Mouse (Mus musculus) limb, embryonic 15.5 days (tissue): ENCODE measurements around the gene Tekt5. TPM values are rescaled to one million over a fixed set of nuclear protein-coding genes. Genes with fewer than 3 reads are reported as not detected.

Experiments
- ATAC-seq: fragments of 200-750 bp; cut with Nextera tagmentation; 2 replicates; pipeline ENCODE4 v1.8.0; 2017; ENCODE audit warnings: low read depth, moderate TSS enrichment; ENCODE audit not compliant: insufficient number of reproducible peaks, low FRiP score, low TSS enrichment
- H3K27ac ChIP-seq: fragments of 300-500 bp; sonication (generic); 2 replicates; pipeline ENCODE4 v1.5.1; 2015; ENCODE audit warnings: moderate library complexity, mild to moderate bottlenecking, inconsistent platforms
- H3K27me3 ChIP-seq: fragments of 300-500 bp; sonication (generic); 2 replicates; pipeline ENCODE4 v1.6.1; 2015; ENCODE audit warnings: inconsistent platforms
- H3K36me3 ChIP-seq: fragments of 300-500 bp; sonication (generic); 2 replicates; pipeline ENCODE4 v1.6.1; 2015; ENCODE audit warnings: inconsistent platforms
- H3K4me1 ChIP-seq: fragments of 300-500 bp; sonication (generic); 2 replicates; pipeline ENCODE4 v1.6.1; 2015; ENCODE audit warnings: inconsistent platforms
- H3K4me2 ChIP-seq: fragments of 300-500 bp; sonication (generic); 2 replicates; pipeline ENCODE4 v1.6.1; 2015; ENCODE audit warnings: mild to moderate bottlenecking, inconsistent platforms
- H3K4me3 ChIP-seq: fragments of 300-500 bp; sonication (generic); 2 replicates; pipeline ENCODE4 v1.5.1; 2015; ENCODE audit warnings: mild to moderate bottlenecking, inconsistent platforms
- H3K9ac ChIP-seq: fragments of 300-500 bp; sonication (generic); 2 replicates; pipeline ENCODE4 v1.6.1; 2015; ENCODE audit warnings: inconsistent platforms
- H3K9me3 ChIP-seq: fragments of 300-500 bp; sonication (generic); 2 replicates; pipeline ENCODE4 v1.6.1; 2016; ENCODE audit warnings: inconsistent platforms
- WGBS: fragments of 180-500 bp; shearing (Covaris S2); methylation state at CpG from one replicate; pipeline ENCODE4 v1.1.7; 2015; 5-methylcytosine and 5-hydroxymethylcytosine counted together
- polyA plus RNA-seq: library from polyadenylated mRNA; unstranded; fragments of >200 nt; fragmentation: Nextera tagmentation; extraction: Ambion mirVana; gene quantifications from 2 replicates; pipeline ENCODE4 v1.2.1, GENCODE M21; 2015

Tekt5 gene
- polyA plus RNA-seq: 1.6 and 2.7 TPM in 2 replicates

DNA sequence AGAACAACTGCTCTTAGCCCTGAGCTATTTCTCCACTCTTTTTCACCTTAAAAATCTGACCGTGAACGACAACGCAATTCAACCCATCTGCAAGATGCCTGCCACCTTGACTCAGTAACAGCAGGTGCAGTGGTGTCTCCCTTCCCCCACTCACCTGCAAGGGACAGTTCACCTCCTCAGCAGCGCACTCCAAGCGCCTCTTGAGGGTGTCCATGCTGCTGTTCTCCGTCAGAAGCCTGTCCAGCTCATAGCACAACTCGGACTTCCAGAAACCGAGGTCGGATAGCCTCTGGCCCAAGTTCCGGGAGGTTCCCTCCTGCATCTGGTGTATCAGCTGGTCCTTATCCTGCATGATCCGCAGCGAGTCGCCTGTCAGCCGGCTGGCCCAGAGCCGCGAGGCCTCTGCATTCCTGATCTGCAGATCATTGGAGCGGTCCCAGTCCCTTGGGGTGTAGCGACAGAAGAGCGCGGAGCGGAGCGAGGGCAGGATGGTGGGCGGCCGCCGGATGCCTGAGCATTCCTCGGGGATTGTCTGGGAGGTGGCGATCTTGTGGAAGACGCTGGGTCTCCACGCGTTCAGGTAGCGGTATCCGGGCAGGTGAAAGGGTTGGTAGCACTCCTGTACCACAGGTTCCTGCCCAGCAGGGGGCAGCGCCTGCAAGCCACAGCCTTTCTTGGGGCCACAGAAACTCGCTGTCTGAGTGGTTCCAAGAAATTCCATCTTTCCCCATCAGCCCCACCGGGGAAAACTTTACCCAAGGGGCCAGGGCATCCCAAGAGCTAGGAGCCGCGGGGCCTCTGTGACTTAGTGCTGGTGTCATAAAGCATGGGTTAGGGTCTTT lies at the start of gene Tekt5:
Gene Tekt5, minus strand, starts transcription at position 792 of the 842 bp plus-strand sequence.
- 6% methylated on average over 37 of the region's 37 CpGs for WGBS
- H3K27me3 ChIP-seq: peaks cover 15% of the 10 kb centered on the region
- H3K4me1 ChIP-seq: peaks cover 8% of the 10 kb centered on the region
- H3K4me2 ChIP-seq: peak within 1 kb of the TSS; percentile 49
- no peaks in the 10 kb centered on the region for H3K9me3 ChIP-seq
- H3K27ac ChIP-seq: no peak within 1 kb of the TSS
- no peaks in the 10 kb centered on the region for H3K36me3 ChIP-seq
- H3K9ac ChIP-seq: no peak within 1 kb of the TSS
- no peak for ATAC-seq
- peak within 1 kb of the TSS; percentile 25 for H3K4me3 ChIP-seq

DNA sequence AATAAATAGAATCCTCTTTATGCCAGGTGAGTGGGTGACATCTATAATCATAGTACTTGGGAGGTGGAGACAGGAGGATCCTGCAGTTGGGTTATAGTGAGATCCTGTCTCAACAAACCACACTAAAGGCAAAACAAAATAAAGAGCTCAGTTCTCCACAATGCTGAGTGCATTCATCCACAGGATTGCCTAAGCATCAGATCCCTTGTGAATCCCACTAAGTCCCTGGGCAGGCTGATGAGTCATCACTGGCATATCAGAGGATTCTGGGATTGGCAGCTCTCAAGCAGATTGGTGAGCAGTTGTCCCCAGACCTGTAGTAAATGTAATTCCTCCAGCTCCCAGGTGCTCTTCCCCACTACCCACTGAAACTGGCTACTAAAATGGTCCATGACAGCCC lies 48.4 kb upstream of the Tekt5 start:
- no peaks in the 10 kb centered on the region for H3K9me3 ChIP-seq
- H3K9ac ChIP-seq: no peak overlapping the region
- H3K4me1 ChIP-seq: peaks cover 19% of the 10 kb centered on the region
- no peaks in the 10 kb centered on the region for H3K36me3 ChIP-seq
- no peak for ATAC-seq
- no peaks in the 10 kb centered on the region for H3K27me3 ChIP-seq
- H3K27ac ChIP-seq: no peak overlapping the region
- no peak overlapping the region for H3K4me3 ChIP-seq
- H3K4me2 ChIP-seq: no peak overlapping the region

DNA sequence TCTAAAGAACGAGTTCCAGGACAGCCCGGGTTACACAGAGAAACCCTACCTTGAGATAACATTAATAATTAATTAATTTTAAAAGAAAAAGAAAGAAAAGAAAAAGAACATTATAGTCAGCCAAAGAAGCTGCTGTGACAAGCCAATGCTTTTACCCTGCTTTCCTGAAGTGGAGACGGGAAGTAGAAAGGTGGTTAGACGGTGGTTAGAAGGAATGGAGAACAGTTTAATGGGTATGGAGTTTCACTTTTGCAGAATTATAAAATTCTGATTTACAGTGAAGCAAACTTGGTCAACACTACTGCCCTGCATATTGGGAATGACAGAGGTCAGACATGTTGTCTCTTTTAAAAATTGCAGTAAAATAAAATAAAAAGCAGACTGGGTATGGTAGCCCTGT lies 46.5 kb upstream of the Tekt5 start:
- H3K4me1 ChIP-seq: peaks cover 9% of the 10 kb centered on the region
- no peak overlapping the region for H3K9ac ChIP-seq
- WGBS: 84% methylated on average over 4 of the region's 4 CpGs
- no peaks in the 10 kb centered on the region for H3K36me3 ChIP-seq
- no peak overlapping the region for H3K4me2 ChIP-seq
- H3K27me3 ChIP-seq: no peaks in the 10 kb centered on the region
- no peak for ATAC-seq
- H3K9me3 ChIP-seq: no peaks in the 10 kb centered on the region
- H3K27ac ChIP-seq: no peak overlapping the region
- no peak overlapping the region for H3K4me3 ChIP-seq

DNA sequence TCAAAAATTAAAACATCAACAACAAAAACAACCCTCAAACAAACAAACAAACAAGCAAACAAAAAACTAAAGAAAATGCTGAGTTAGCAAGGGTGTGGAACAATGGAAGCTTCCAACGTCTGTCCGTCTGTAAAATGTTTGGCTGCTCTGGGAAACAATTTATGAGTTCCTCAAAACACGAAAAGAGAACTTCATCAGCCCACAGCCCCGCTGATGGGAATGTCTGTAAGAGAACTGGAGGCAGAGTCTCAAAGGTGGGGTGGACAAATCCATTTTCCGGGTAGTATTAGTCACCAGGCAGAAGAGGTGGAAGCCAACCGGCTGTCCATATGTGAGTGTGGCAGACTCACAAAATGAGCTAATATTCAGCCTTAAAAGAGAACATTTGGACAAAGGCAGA lies 46.0 kb upstream of the Tekt5 start:
- no peak overlapping the region for H3K4me3 ChIP-seq
- H3K27ac ChIP-seq: no peak overlapping the region
- H3K9ac ChIP-seq: no peak overlapping the region
- H3K4me1 ChIP-seq: peaks cover 4% of the 10 kb centered on the region
- H3K36me3 ChIP-seq: no peaks in the 10 kb centered on the region
- H3K27me3 ChIP-seq: no peaks in the 10 kb centered on the region
- no peaks in the 10 kb centered on the region for H3K9me3 ChIP-seq
- no peak overlapping the region for H3K4me2 ChIP-seq
- WGBS: 80% methylated on average over 6 of the region's 6 CpGs
- ATAC-seq: no peak

DNA sequence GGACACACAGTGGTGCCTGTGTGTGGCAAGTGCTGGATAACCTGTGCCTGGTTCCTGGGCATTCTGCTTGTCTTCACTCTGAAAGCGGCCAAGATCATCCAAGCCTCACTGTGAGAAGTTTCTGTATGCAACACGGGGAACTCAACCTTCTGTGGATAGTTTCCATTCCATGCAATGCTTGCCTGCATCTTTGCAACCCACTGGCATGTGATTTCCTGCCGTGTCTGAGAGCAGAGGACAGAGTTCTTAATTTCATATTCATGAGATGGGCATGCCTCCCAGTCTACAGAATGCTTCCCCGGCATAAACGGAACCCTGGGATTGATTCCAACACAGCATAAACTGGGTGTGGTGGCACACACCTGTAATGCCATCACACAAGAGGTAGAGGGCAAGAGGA lies 42.8 kb upstream of the Tekt5 start:
- ATAC-seq: no peak
- WGBS: 80% methylated on average over 5 of the region's 5 CpGs
- Histone ChIP-seq H3K9me3 (no peaks in the 10 kb centered on the region), H3K4me1 (no peaks in the 10 kb centered on the region), H3K9ac (no peak overlapping the region), H3K4me3 (no peak overlapping the region), H3K27ac (no peak overlapping the region), H3K36me3 (no peaks in the 10 kb centered on the region), H3K4me2 (no peak overlapping the region), H3K27me3 (no peaks in the 10 kb centered on the region)

DNA sequence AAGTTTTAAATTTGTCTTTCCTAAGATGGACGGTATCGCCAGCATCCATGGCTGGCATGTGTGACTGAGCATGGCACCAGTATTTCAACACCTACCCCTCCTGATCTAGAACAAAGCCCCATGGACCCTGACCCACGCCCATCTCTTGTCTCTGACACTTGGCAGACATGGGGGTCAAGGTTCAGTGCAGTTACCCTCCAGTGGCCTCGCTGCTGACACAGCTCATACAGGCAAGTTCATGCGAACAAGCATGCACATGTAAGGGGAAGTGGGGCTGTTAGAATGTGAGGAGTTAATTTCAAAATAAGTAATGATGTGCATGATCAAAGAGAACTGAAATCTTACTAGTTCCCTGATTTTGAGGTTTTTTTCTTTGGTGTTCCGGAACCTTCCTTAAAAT lies 40.9 kb upstream of the Tekt5 start:
- no peak for ATAC-seq
- Histone ChIP-seq H3K27me3 (no peaks in the 10 kb centered on the region), H3K9ac (no peak overlapping the region), H3K4me2 (no peak overlapping the region), H3K4me1 (no peaks in the 10 kb centered on the region), H3K36me3 (no peaks in the 10 kb centered on the region), H3K9me3 (no peaks in the 10 kb centered on the region), H3K4me3 (no peak overlapping the region), H3K27ac (no peak overlapping the region)
- WGBS: 82% methylated on average over 6 of the region's 6 CpGs

DNA sequence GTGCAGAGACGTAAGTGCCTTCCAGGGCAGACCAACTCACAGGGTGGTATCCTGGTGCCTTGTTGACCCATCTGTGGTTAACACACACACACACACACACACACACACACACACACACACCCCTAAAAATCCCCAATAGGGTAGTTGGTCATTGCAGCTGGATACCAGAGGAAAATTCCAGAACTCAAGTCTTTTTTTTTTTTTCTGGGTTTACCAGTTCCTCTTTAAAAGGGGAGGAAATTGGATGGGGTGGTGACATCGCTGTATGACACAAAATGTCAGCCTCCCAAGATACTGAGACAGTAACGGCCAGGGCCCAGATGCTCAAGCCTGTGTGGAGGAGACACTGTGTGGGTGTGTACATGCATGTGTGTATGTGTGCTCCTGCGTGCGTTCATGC lies 38.1 kb upstream of the Tekt5 start:
- no peaks in the 10 kb centered on the region for H3K36me3 ChIP-seq

DNA sequence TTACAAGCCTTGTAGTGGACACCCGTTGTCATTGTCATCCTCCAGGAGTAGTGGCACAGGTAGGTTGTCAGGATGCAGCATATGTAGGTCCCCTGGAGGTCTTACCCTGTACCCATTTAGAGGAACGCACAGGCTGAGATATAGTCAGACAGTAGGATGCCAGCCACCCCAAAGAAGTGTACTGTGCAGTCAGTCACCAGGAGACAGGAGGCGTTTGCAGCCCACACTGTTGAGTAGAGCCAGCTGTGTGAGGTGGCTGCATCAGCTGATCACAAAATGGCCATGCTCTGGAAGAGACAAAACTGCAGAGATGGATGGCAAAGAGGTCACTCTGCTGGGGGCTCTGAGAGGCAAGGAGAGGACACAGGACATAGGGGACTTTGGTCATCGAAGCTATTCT lies 37.1 kb upstream of the Tekt5 start:
- Histone ChIP-seq H3K4me1 (no peaks in the 10 kb centered on the region), H3K27me3 (no peaks in the 10 kb centered on the region), H3K9ac (no peak overlapping the region), H3K4me2 (no peak overlapping the region), H3K4me3 (no peak overlapping the region), H3K36me3 (peaks cover 2% of the 10 kb centered on the region; the same call in 1 of the 2 replicates), H3K9me3 (no peaks in the 10 kb centered on the region), H3K27ac (no peak overlapping the region)
- no peak for ATAC-seq
- WGBS: 75% methylated on average over 4 of the region's 4 CpGs

More for the DNA sequence above, 38.1 kb upstream of the Tekt5 start:
- H3K9me3 ChIP-seq: no peaks in the 10 kb centered on the region
- no peak overlapping the region for H3K27ac ChIP-seq
- no peaks in the 10 kb centered on the region for H3K4me1 ChIP-seq
- no peaks in the 10 kb centered on the region for H3K27me3 ChIP-seq
- WGBS: 80% methylated on average over 5 of the region's 5 CpGs
- H3K4me3 ChIP-seq: no peak overlapping the region
- no peak overlapping the region for H3K4me2 ChIP-seq
- no peak overlapping the region for H3K9ac ChIP-seq
- no peak for ATAC-seq

DNA sequence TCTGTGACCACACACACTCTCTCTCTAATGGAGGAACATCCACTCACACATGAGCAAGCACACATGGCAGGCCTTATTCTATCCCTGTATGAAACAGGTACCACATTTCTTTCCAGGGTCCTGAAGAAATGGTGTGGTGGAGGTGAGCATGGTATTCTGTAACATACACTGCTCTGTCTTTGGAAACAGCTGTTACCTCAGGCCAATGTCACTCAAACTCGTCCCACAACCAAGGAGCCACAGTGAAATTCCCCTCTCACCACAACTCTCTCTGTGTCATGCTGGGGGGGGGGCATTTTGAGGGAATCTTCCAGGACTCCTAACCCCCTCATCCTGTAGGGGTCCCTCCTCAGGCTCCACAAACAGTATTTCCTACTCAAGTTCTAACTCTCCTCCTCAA lies 36.6 kb upstream of the Tekt5 start:
- Histone ChIP-seq H3K27ac (no peak overlapping the region), H3K9me3 (no peaks in the 10 kb centered on the region), H3K4me1 (no peaks in the 10 kb centered on the region), H3K9ac (no peak overlapping the region), H3K27me3 (no peaks in the 10 kb centered on the region), H3K4me2 (no peak overlapping the region), H3K4me3 (no peak overlapping the region), H3K36me3 (peaks cover 6% of the 10 kb centered on the region)
- ATAC-seq: no peak
- WGBS: 33% methylated on average over 1 of the region's 1 CpGs

DNA sequence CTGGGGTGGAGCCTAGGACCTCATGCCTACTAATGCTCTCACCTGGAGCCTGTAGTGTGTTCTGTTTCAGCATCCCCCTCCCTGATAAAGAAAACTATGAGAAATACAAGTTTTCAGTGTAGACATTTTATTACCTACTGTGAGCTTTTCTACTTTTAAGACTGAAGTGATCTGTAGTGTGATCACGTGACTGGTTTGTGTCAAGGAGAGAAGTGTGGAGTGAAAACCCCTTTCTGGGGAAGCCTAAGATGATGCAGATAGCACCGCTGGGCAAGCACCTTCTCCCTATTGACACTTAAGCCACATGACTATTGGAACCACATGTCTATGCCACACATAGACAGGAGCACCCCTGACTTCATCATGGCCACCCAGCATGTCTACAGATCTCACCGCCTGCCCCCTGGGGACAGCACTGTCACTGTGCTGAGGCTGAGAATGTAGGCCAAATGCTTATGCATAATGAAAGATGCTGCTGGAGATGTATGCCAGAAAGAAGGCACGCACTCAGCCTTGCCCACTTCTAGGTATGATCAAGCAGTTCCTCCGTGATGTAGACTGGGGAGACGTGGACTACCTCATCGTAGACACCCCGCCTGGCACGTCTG lies 25.3 kb upstream of the Tekt5 start:
- 95% methylated on average over 9 of the region's 9 CpGs for WGBS
- ATAC-seq: no peak
- Histone ChIP-seq H3K36me3 (peaks cover 92% of the 10 kb centered on the region), H3K4me2 (no peak overlapping the region), H3K9ac (no peak overlapping the region), H3K9me3 (no peaks in the 10 kb centered on the region), H3K27ac (no peak overlapping the region), H3K4me1 (no peaks in the 10 kb centered on the region), H3K27me3 (no peaks in the 10 kb centered on the region), H3K4me3 (no peak overlapping the region)

DNA sequence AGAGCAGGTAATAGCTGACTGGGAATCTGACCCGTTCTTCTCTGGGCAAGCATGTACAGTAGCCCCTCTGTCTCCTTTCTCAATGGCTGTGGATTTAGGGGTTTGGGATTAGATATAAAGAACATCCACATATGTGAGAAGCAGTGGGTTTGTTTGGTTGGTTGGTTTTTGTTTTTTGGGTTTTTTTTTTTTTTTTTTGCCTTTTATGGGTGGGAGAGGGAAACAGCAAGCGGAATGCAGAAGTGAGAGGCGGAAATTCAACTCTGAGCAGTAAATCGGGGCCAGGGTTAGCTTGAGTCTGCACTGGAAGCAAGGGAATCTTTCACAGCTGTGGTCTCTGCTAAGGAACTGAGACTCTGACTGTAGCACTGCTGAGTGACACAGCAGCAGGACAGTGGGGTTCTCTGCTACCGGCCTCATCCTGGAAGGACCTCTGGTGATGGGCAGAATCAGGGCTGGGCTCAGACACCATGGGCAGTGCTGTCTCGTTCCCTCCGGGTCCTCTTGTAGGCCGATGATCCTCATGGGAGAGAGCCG lies 22.5 kb upstream of the Tekt5 start:
- Histone ChIP-seq H3K27me3 (no peaks in the 10 kb centered on the region), H3K36me3 (peaks cover 91% of the 10 kb centered on the region), H3K4me3 (no peak overlapping the region), H3K9ac (no peak overlapping the region), H3K9me3 (no peaks in the 10 kb centered on the region), H3K4me2 (no peak overlapping the region), H3K27ac (no peak overlapping the region), H3K4me1 (peaks cover 3% of the 10 kb centered on the region)
- ATAC-seq: no peak
- 87% methylated on average over 9 of the region's 9 CpGs for WGBS

DNA sequence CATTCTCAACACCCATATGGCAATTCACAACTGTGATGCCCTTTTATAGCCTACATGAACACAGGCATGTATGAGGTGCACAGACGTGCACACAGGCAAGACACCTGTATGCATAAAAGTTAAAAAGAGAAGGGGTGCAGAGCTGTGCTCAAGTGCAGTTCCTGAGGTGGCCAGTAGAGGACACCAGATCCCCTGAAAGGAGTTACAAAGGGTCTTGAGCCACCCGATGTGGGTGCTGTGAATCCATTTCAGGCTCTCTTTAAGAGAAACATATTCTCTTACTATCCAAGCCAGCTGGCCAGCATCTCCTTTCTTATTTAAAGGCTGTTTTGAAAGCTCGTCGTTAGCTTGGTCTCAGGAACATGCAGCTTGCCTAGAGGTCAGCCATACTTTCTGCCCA lies 21.6 kb upstream of the Tekt5 start:
- H3K27me3 ChIP-seq: no peaks in the 10 kb centered on the region
- WGBS: 93% methylated on average over 4 of the region's 4 CpGs
- H3K9me3 ChIP-seq: no peaks in the 10 kb centered on the region
- H3K9ac ChIP-seq: no peak overlapping the region
- ATAC-seq: no peak
- H3K4me1 ChIP-seq: peaks cover 10% of the 10 kb centered on the region
- H3K27ac ChIP-seq: no peak overlapping the region
- no peak overlapping the region for H3K4me2 ChIP-seq
- H3K4me3 ChIP-seq: no peak overlapping the region
- H3K36me3 ChIP-seq: peaks cover 81% of the 10 kb centered on the region
